Mouse (Mus musculus) heart, postnatal 0 days (tissue): ENCODE results near the gene Trp53i13.

Experiments
- CTCF ChIP-seq: IDR thresholded peaks from 2 replicates; pipeline ENCODE4 v1.5.1; 2016; ENCODE audit warnings: antibody characterized with exemption, control low read depth, low read depth
- EP300 ChIP-seq: IDR thresholded peaks from 2 replicates; pipeline ENCODE4 v1.6.1; 2016; ENCODE audit warnings: antibody characterized with exemption, low read depth

- TF ChIP-seq CTCF = no peak
- TF ChIP-seq EP300 = no peak
These were observed 39.6 kb downstream of the Trp53i13 start for GRCm38 (mm10) chr11:77476216-77476615.
